Mouse (Mus musculus): ENCODE data around the gene Olfr1404. TPM values are rescaled to one million over a fixed set of nuclear protein-coding genes. Genes with fewer than 3 reads are reported as not detected.
"Not testable (repeated sequence)": the region's sequence is repeated elsewhere in the genome, so short reads cannot be mapped to it uniquely, and the experiment has no call there.

The Olfr1404 gene
- not detected in 2 replicates for polyA plus RNA-seq (2016; fragmentation: Nextera tagmentation; extraction: Ambion mirVana)

GRCm38 (mm10) chr1:173212092-173212491 lies at the start of gene Olfr1404:
TSS of gene Olfr1404 (plus strand) at chr1:173212392.
- no peaks in the 10 kb centered on the region for H3K36me3 ChIP-seq
- no peaks in the 10 kb centered on the region for H3K27me3 ChIP-seq (ENCODE audit: low read depth, poor library complexity, severe bottlenecking)
- H3K9me3 ChIP-seq (replicated peaks) = no peaks in the 10 kb centered on the region
- WGBS = 89% methylated on average over 5 of the region's 5 CpGs
- H3K27ac ChIP-seq (replicated peaks) = no peak within 1 kb of the TSS
- no peaks in the 10 kb centered on the region for H3K4me1 ChIP-seq
- H3K4me3 ChIP-seq = no peak within 1 kb of the TSS
- DNase-seq (ENCODE audit: low spot score) = no peak

GRCm38 (mm10) chr1:173174154-173174842 lies 37.9 kb upstream of the Olfr1404 start:
- no peaks in the 10 kb centered on the region for H3K27me3 ChIP-seq (ENCODE audit: low read depth, poor library complexity, severe bottlenecking)
- no peaks in the 10 kb centered on the region for H3K36me3 ChIP-seq
- H3K27ac ChIP-seq (replicated peaks) = no peak overlapping the region
- DNase-seq (ENCODE audit: low spot score) = no peak
- H3K9me3 ChIP-seq (replicated peaks) = no peaks in the 10 kb centered on the region
- no peak overlapping the region for H3K4me3 ChIP-seq
- no peaks in the 10 kb centered on the region for H3K4me1 ChIP-seq

- 69% methylated on average over 3 of the region's 3 CpGs for WGBS
- H3K36me3 ChIP-seq = no peaks in the 10 kb centered on the region
- no peak within 1 kb of the TSS for H3K4me3 ChIP-seq
- no peaks in the 10 kb centered on the region for H3K27me3 ChIP-seq (ENCODE audit: low read depth, poor library complexity, severe bottlenecking)
- no peak within 1 kb of the TSS for H3K27ac ChIP-seq (replicated peaks)
- no peak for DNase-seq (ENCODE audit: low spot score)
- no peaks in the 10 kb centered on the region for H3K4me1 ChIP-seq
- H3K9me3 ChIP-seq (replicated peaks) = no peaks in the 10 kb centered on the region
Observed at GRCm38 (mm10) chr1:173190540-173190939, 21.7 kb upstream of the Olfr1404 start, which contains the start of gene Olfr1406. TSS of gene Olfr1406 (minus strand) at chr1:173190640.

GRCm38 (mm10) chr1:173192059-173192458 lies 20.1 kb upstream of the Olfr1404 start:
- H3K4me3 ChIP-seq = no peak overlapping the region
- H3K36me3 ChIP-seq = no peaks in the 10 kb centered on the region
- no peak for DNase-seq (ENCODE audit: low spot score)
- no peaks in the 10 kb centered on the region for H3K4me1 ChIP-seq
- no peaks in the 10 kb centered on the region for H3K9me3 ChIP-seq (replicated peaks)
- H3K27me3 ChIP-seq (ENCODE audit: low read depth, poor library complexity, severe bottlenecking) = no peaks in the 10 kb centered on the region
- H3K27ac ChIP-seq (replicated peaks) = no peak overlapping the region
- WGBS = 82% methylated on average over 3 of the region's 3 CpGs

GRCm38 (mm10) chr1:173196359-173196758 lies 15.8 kb upstream of the Olfr1404 start:
- Histone ChIP-seq H3K27ac (replicated peaks) (no peak overlapping the region), H3K36me3 (no peaks in the 10 kb centered on the region), H3K27me3 (ENCODE audit: low read depth, poor library complexity, severe bottlenecking) (no peaks in the 10 kb centered on the region), H3K4me1 (no peaks in the 10 kb centered on the region), H3K4me3 (no peak overlapping the region), H3K9me3 (replicated peaks) (no peaks in the 10 kb centered on the region)
- no peak for DNase-seq (ENCODE audit: low spot score)
- 84% methylated on average over 2 of the region's 2 CpGs for WGBS

- Histone ChIP-seq H3K36me3 (no peaks in the 10 kb centered on the region), H3K27ac (replicated peaks) (no peak within 1 kb of the TSS), H3K4me1 (no peaks in the 10 kb centered on the region), H3K27me3 (ENCODE audit: low read depth, poor library complexity, severe bottlenecking) (no peaks in the 10 kb centered on the region), H3K4me3 (no peak within 1 kb of the TSS), H3K9me3 (replicated peaks) (no peaks in the 10 kb centered on the region)
- DNase-seq (ENCODE audit: low spot score) = no peak
- WGBS = 77% methylated on average over 5 of the region's 5 CpGs
Observed at GRCm38 (mm10) chr1:173197508-173197907, 14.7 kb upstream of the Olfr1404 start, which contains the start of gene Olfr218. TSS of gene Olfr218 (plus strand) at chr1:173197808.

- 90% methylated on average over 3 of the region's 3 CpGs for WGBS
- no peaks in the 10 kb centered on the region for H3K9me3 ChIP-seq (replicated peaks)
- H3K4me3 ChIP-seq = no peak overlapping the region
- no peak for DNase-seq (ENCODE audit: low spot score)
- no peaks in the 10 kb centered on the region for H3K27me3 ChIP-seq (ENCODE audit: low read depth, poor library complexity, severe bottlenecking)
- H3K36me3 ChIP-seq = no peaks in the 10 kb centered on the region
- H3K27ac ChIP-seq (replicated peaks) = no peak overlapping the region
- H3K4me1 ChIP-seq = no peaks in the 10 kb centered on the region
Observed at GRCm38 (mm10) chr1:173216481-173216880, 4.3 kb downstream of the Olfr1404 start.

GRCm38 (mm10) chr1:173227081-173227480 lies 14.9 kb downstream of the Olfr1404 start, which contains the start of gene Fcer1a:
TSS of gene Fcer1a (minus strand) at chr1:173227214.
- H3K36me3 ChIP-seq = no peaks in the 10 kb centered on the region
- H3K27ac ChIP-seq (replicated peaks) = no peak within 1 kb of the TSS
- H3K27me3 ChIP-seq (ENCODE audit: low read depth, poor library complexity, severe bottlenecking) = no peaks in the 10 kb centered on the region
- H3K4me3 ChIP-seq = no peak within 1 kb of the TSS
- no peaks in the 10 kb centered on the region for H3K9me3 ChIP-seq (replicated peaks)
- WGBS = 94% methylated on average over 2 of the region's 2 CpGs
- DNase-seq (ENCODE audit: low spot score) = no peak
- H3K4me1 ChIP-seq = no peaks in the 10 kb centered on the region

- not testable (repeated sequence) for H3K27me3 ChIP-seq (ENCODE audit: low read depth, poor library complexity, severe bottlenecking); H3K9me3 ChIP-seq (replicated peaks); DNase-seq (ENCODE audit: low spot score); H3K4me1 ChIP-seq; H3K27ac ChIP-seq (replicated peaks); H3K36me3 ChIP-seq; H3K4me3 ChIP-seq
- 87% methylated on average over 1 of the region's 1 CpGs for WGBS
Observed at GRCm38 (mm10) chr1:173237004-173237403, 24.8 kb downstream of the Olfr1404 start.

GRCm38 (mm10) chr1:173249888-173250287 lies 37.7 kb downstream of the Olfr1404 start:
- no peak overlapping the region for H3K4me3 ChIP-seq
- H3K36me3 ChIP-seq = no peaks in the 10 kb centered on the region
- no peaks in the 10 kb centered on the region for H3K27me3 ChIP-seq (ENCODE audit: low read depth, poor library complexity, severe bottlenecking)
- no peak overlapping the region for H3K27ac ChIP-seq (replicated peaks)
- no peaks in the 10 kb centered on the region for H3K9me3 ChIP-seq (replicated peaks)
- 96% methylated on average over 3 of the region's 3 CpGs for WGBS
- no peaks in the 10 kb centered on the region for H3K4me1 ChIP-seq
- no peak for DNase-seq (ENCODE audit: low spot score)

GRCm38 (mm10) chr1:173265701-173266100 lies 53.5 kb downstream of the Olfr1404 start, which contains the start of gene Olfr418:
TSS of gene Olfr418 (plus strand) at chr1:173266001.
- H3K27ac ChIP-seq (replicated peaks) = no peak within 1 kb of the TSS
- H3K4me3 ChIP-seq = no peak within 1 kb of the TSS
- H3K36me3 ChIP-seq = no peaks in the 10 kb centered on the region
- H3K27me3 ChIP-seq (ENCODE audit: low read depth, poor library complexity, severe bottlenecking) = no peaks in the 10 kb centered on the region
- DNase-seq (ENCODE audit: low spot score) = no peak
- H3K9me3 ChIP-seq (replicated peaks) = no peaks in the 10 kb centered on the region
- no peaks in the 10 kb centered on the region for H3K4me1 ChIP-seq

Data from midbrain, embryonic 10.5 days (tissue).